Mouse (Mus musculus) cortical plate, adult 2 months (tissue): Measurements from ENCODE around the gene Usp25.

Source experiments
- CTCF ChIP-seq: fragments of 200-500 bp; IDR thresholded peaks from 2 replicates; pipeline ENCODE4 v1.5.1; 2011; ENCODE audit warnings: mild to moderate bottlenecking, control low read depth, low read length; ENCODE audit not compliant: insufficient read depth; ENCODE audit errors: extremely low read depth
- POLR2A ChIP-seq: fragments of 200-500 bp; IDR thresholded peaks from 2 replicates; pipeline ENCODE4 v1.6.1; 2011; ENCODE audit warnings: mild to moderate bottlenecking, low read length, control low read depth; ENCODE audit not compliant: insufficient read depth; ENCODE audit errors: extremely low read depth

- no peak for TF ChIP-seq CTCF
- no peak for TF ChIP-seq POLR2A
Measured at GRCm38 (mm10) chr16:77058567-77058966, 45.1 kb downstream of the Usp25 start.
